Mouse (Mus musculus): Measurements from ENCODE around the gene Coro1b.

Gene Coro1b

DNA sequence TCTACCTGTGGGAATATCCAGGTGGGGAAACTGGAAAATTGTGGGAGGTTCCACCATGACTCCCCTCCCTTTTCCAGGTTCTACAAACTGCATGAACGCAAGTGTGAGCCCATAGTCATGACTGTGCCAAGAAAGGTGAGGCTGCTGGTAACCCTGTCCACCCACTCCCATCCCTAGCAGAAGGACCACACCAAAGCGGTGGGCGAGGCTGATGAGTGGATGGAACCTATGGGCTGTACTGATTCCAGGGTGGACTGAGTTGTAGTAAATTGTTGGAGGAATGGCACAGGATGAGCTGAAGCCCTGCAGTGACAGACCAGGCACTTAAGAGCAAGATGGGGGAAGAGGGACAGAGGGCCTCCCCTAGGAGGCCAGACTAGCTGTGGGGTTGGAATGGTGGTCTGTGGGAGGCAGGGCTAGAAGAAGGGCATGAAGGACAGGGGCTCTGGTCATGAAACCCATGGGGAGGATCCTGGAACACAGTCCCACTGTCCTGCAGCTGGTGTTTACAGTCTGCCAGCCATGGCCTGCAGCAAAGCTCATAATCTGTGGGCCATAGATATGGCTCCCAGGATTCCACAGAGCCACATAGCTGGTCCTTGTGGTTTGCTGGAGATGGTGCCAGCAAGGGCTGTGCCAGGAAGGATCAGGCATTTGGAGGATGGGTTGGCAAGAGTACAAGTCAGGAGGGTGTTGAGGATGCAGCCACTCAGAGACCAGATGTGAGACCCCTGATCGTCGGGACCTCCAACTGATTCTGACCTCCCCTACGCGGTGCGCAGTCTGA, 4.2 kb downstream of the Coro1b start:
- H3K27me3 ChIP-seq (ENCODE audit: control insufficient read depth, insufficient read depth, low read length, poor library complexity, severe bottlenecking): no peaks in the 10 kb centered on the region
- peaks cover 19% of the 10 kb centered on the region for H3K36me3 ChIP-seq (ENCODE audit: control insufficient read depth, insufficient read depth, low read length, poor library complexity, severe bottlenecking)
- DNase-seq (ENCODE audit: low read depth, low spot score): no peak

GRCm38 (mm10) chr19:4153232-4153654, 4.8 kb downstream of the Coro1b start, which contains the start of gene Ptprcap:
TSS of gene Ptprcap (plus strand) at chr19:4153604.
- H3K36me3 ChIP-seq (ENCODE audit: control insufficient read depth, insufficient read depth, low read length, poor library complexity, severe bottlenecking): peaks cover 19% of the 10 kb centered on the region
- no peaks in the 10 kb centered on the region for H3K27me3 ChIP-seq (ENCODE audit: control insufficient read depth, insufficient read depth, low read length, poor library complexity, severe bottlenecking)
- DNase-seq (ENCODE audit: low read depth, low spot score): no peak

DNA sequence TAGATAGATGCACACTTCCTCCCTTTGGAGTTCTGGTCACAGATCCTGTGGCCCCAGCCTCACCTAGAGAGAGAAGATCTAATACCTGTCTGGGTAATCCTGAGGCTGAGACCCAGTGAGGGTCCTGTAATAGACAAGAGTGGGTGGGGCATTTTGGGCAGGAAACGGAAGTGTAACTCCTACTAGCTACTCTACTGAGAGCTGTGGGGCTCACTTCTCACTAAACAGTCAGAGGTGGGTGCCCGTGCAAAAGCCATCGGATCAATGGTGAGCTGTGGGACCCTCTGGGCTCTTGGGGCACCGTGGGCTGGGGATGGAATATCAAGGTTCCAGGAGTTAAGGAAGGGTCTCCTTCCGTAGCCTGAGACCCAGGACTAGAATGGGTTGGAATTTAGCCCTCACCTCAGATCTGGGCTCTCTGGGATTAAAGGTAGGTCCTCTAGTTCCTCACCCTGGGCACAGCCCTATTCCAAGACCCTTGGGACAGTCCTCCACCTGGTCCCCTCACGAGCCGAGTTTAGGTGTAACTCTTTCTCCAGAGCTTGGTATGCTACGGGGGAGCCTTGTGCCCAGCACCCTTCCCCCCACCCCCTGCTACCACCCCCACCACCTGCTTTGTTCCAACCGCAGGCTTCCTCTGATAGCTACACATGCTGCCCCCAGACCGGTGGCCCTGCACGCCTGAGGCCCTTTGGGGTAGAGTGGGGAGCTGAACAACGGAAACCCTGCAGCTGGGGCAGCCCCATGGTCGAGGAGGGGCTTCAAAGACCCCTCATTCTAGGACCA, 6.2 kb downstream of the Coro1b start:
- H3K36me3 ChIP-seq (ENCODE audit: control insufficient read depth, insufficient read depth, low read length, poor library complexity, severe bottlenecking): peaks cover 19% of the 10 kb centered on the region
- DNase-seq (ENCODE audit: low read depth, low spot score): peak; percentile 79
- no peaks in the 10 kb centered on the region for H3K27me3 ChIP-seq (ENCODE audit: control insufficient read depth, insufficient read depth, low read length, poor library complexity, severe bottlenecking)

DNA sequence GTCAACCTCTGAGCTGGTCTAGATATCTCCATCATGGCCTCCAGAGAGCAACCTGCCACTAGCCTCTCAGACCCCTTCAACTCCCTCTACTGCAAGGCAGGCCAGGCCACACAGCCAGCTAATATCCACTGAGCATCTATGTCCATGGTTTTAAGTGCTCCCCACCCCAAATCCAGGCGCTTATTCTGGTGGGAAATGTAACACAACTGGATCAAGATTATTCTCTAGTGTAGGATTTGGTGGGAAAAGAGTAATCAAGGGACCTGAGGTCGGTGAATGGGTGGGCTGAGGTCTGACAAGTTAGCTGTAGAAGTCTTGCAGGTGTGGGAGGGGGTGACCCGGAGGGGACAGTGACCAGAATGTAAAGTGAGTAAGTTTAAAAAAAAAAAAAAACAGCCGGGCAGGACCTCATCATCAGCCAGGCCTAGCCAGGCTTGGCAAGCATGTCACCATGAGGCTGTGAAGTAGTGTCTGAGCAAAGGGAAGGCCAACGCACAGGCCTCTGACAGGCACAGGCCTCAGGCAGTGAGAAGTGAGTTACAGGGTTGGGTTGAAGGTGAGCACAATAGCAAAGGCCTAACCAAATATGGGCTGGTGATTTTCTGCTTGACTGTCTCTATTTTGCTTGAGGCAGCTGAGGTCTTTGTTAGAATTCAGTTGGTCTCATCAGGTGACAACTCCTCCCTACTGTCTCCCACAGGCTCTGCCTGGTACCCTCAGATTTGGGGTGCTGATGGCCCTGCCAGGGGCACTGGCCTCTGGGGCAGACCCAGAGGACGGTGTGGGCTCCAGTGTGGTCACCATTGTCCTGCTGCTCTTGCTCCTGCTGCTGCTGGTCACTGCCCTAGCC, 7.0 kb downstream of the Coro1b start:
- H3K27me3 ChIP-seq (ENCODE audit: control insufficient read depth, insufficient read depth, low read length, poor library complexity, severe bottlenecking): no peaks in the 10 kb centered on the region
- peaks cover 18% of the 10 kb centered on the region for H3K36me3 ChIP-seq (ENCODE audit: control insufficient read depth, insufficient read depth, low read length, poor library complexity, severe bottlenecking)
- DNase-seq (ENCODE audit: low read depth, low spot score): peak; percentile 76

GRCm38 (mm10) chr19:4156073-4156579, 7.7 kb downstream of the Coro1b start:
- H3K36me3 ChIP-seq (ENCODE audit: control insufficient read depth, insufficient read depth, low read length, poor library complexity, severe bottlenecking): peaks cover 16% of the 10 kb centered on the region
- DNase-seq (ENCODE audit: low read depth, low spot score): no peak

GRCm38 (mm10) chr19:4156771-4157170, 8.4 kb downstream of the Coro1b start:
- Histone ChIP-seq H3K36me3 (ENCODE audit: control insufficient read depth, insufficient read depth, low read length, poor library complexity, severe bottlenecking) (peaks cover 16% of the 10 kb centered on the region), H3K27me3 (ENCODE audit: control insufficient read depth, insufficient read depth, low read length, poor library complexity, severe bottlenecking) (no peaks in the 10 kb centered on the region)
- DNase-seq (ENCODE audit: low read depth, low spot score): no peak

More at GRCm38 (mm10) chr19:4156073-4156579, 7.7 kb downstream of the Coro1b start:
- no peaks in the 10 kb centered on the region for H3K27me3 ChIP-seq (ENCODE audit: control insufficient read depth, insufficient read depth, low read length, poor library complexity, severe bottlenecking)

DNA sequence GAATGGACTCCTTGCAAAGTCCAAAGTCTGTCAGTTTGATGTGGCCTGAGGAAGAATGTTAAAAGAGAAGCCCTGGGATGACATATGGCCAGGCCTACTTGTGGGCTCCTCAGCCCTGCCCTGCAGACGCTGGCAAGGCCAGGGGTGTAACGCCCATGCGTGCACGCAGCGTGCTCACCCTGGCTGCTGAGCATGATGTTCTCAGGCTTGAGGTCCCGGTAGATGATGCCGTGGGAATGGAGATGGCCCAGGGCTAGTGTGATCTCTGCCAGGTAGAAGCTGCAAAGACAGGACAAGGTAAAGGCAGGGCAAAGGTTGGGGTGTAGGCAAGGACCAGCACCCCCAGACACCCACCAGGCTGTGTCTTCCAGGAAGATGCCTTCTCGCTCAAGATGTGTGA, 10.6 kb downstream of the Coro1b start:
- no peak for DNase-seq (ENCODE audit: low read depth, low spot score)
- no peaks in the 10 kb centered on the region for H3K27me3 ChIP-seq (ENCODE audit: control insufficient read depth, insufficient read depth, low read length, poor library complexity, severe bottlenecking)
- H3K36me3 ChIP-seq (ENCODE audit: control insufficient read depth, insufficient read depth, low read length, poor library complexity, severe bottlenecking): peaks cover 16% of the 10 kb centered on the region

DNA sequence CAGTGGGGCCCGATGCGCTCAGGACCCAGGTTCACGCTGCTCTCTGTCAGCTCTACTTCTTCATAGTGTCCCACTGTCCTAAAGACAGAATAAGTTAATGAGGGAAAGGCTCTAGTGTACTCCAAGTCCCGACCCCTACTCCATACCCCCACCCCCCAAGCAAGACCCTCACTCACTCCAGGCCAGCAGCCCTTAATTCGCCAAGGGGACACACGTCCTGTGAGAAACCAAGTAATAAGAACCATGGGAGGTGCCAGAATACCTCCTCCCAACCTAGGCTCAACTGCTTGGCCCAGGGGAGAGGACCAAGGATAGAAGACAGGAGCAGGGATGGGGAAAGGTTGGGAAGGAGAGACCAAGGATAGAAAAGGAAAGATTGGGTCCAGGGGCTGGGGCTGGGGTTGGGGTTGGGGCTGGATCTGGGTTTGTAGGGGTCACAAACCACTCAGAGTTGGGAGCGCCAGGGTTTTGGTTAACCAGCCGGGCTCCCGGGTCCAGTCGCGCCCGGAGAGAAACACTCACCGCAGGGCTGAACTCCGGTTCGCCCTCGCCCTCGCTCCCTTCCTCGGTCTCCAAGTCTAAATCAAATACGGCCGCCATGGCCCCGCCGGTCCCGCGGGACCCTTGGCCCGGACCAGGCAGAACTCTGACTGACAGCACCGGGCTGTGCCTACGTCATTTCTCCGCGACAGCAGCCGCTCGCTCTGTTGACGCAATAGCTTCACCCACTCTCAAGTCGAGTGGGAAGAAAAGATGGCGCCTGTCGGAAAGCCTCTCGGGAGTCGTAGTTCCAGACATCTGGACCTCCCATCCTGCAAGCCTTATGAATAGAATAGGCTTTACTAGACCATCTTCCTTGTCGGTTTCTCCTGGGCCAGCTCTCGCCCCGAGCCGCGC, 14.5 kb downstream of the Coro1b start, which contains the start of gene Rps6kb2:
Gene Rps6kb2, minus strand, starts transcription at position 709 of the 897 bp plus-strand sequence.
- peak; percentile 96 for DNase-seq (ENCODE audit: low read depth, low spot score)
- Histone ChIP-seq H3K27me3 (ENCODE audit: control insufficient read depth, insufficient read depth, low read length, poor library complexity, severe bottlenecking) (no peaks in the 10 kb centered on the region), H3K36me3 (ENCODE audit: control insufficient read depth, insufficient read depth, low read length, poor library complexity, severe bottlenecking) (no peaks in the 10 kb centered on the region; the same call in 1 of the 2 replicates)

- no peaks in the 10 kb centered on the region for H3K27me3 ChIP-seq (ENCODE audit: control insufficient read depth, insufficient read depth, low read length, poor library complexity, severe bottlenecking)
- no peaks in the 10 kb centered on the region; the same call in 1 of the 2 replicates for H3K36me3 ChIP-seq (ENCODE audit: control insufficient read depth, insufficient read depth, low read length, poor library complexity, severe bottlenecking)
- DNase-seq (ENCODE audit: low read depth, low spot score): no peak
Measured at GRCm38 (mm10) chr19:4163543-4163887, 15.1 kb downstream of the Coro1b start.

DNA sequence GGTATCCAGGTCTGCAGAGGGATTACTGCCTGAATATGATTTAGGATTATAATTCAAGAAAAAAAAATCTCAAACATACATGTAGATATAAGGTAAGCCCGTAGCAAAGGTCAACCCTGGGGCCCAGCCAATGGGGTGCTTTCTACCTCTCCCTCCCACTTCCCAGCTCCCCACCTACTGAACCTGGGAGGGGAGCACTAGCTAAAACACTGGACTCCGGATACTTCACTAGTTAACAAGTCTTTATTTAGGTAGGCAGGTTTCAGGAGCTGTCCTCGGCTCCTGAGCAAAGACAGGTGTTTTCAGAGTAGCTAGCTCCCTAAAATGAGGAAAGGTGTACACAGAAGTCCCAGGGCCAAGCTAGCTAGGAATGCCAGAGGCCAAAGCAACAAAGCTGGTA, 15.7 kb downstream of the Coro1b start:
- no peak for DNase-seq (ENCODE audit: low read depth, low spot score)
- Histone ChIP-seq H3K36me3 (ENCODE audit: control insufficient read depth, insufficient read depth, low read length, poor library complexity, severe bottlenecking) (no peaks in the 10 kb centered on the region; the same call in 1 of the 2 replicates), H3K27me3 (ENCODE audit: control insufficient read depth, insufficient read depth, low read length, poor library complexity, severe bottlenecking) (no peaks in the 10 kb centered on the region)

GRCm38 (mm10) chr19:4164721-4165120, 16.3 kb downstream of the Coro1b start:
- Histone ChIP-seq H3K27me3 (ENCODE audit: control insufficient read depth, insufficient read depth, low read length, poor library complexity, severe bottlenecking) (no peaks in the 10 kb centered on the region), H3K36me3 (ENCODE audit: control insufficient read depth, insufficient read depth, low read length, poor library complexity, severe bottlenecking) (no peaks in the 10 kb centered on the region; the same call in 1 of the 2 replicates)
- no peak for DNase-seq (ENCODE audit: low read depth, low spot score)

- Histone ChIP-seq H3K36me3 (ENCODE audit: control insufficient read depth, insufficient read depth, low read length, poor library complexity, severe bottlenecking) (no peaks in the 10 kb centered on the region; the same call in 1 of the 2 replicates), H3K27me3 (ENCODE audit: control insufficient read depth, insufficient read depth, low read length, poor library complexity, severe bottlenecking) (no peaks in the 10 kb centered on the region)
- no peak for DNase-seq (ENCODE audit: low read depth, low spot score)
Measured at GRCm38 (mm10) chr19:4166678-4167476, 18.5 kb downstream of the Coro1b start.

- DNase-seq (ENCODE audit: low read depth, low spot score): peak; percentile 99
Measured at GRCm38 (mm10) chr19:4169378-4169784, 21.0 kb downstream of the Coro1b start.

More at GRCm38 (mm10) chr19:4169378-4169784, 21.0 kb downstream of the Coro1b start:
- Histone ChIP-seq H3K36me3 (ENCODE audit: control insufficient read depth, insufficient read depth, low read length, poor library complexity, severe bottlenecking) (no peaks in the 10 kb centered on the region; the same call in 1 of the 2 replicates), H3K27me3 (ENCODE audit: control insufficient read depth, insufficient read depth, low read length, poor library complexity, severe bottlenecking) (no peaks in the 10 kb centered on the region)

Data from splenic B cell, adult 2 months (primary cell).